Mouse (Mus musculus): Measurements from ENCODE around the gene Art2b. TPM values are rescaled to one million over a fixed set of nuclear protein-coding genes. Genes with fewer than 3 reads are reported as not detected.
"Not testable (repeated sequence)": the region's sequence is repeated elsewhere in the genome, so short reads cannot be mapped to it uniquely, and the experiment has no call there.

The Art2b gene
- polyA plus RNA-seq, 1 experiment from 2014 or later = not detected

DNA sequence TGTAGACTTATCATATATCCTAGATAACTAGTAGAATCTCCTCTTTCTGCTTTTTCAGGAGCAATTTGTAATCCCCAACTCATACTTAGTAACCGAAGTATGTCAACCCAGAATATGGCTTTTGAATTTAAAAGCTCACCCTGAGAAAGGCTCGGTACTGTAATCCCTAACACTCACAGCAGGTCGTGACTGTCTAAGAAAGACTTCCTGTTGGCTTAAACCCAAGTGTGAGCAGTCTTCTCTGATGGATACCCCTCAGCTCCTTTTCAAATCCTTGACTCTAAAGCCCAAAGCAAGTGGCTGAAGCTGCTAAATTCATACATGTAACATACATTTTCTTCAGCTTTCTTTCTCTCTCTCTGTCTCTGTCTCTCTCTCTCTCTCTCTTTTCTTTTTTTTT, 11.0 kb downstream of the Art2b start:
- no peak overlapping the region for H3K4me3 ChIP-seq (replicated peaks; ENCODE audit: low read depth, low read length)
- H3K36me3 ChIP-seq (ENCODE audit: insufficient read depth, low read length) = no peaks in the 10 kb centered on the region
- H3K9me3 ChIP-seq (replicated peaks; ENCODE audit: low read length) = no peaks in the 10 kb centered on the region
- H3K4me1 ChIP-seq (replicated peaks; ENCODE audit: insufficient read depth, low read length) = no peaks in the 10 kb centered on the region
- DNase-seq (ENCODE audit: low spot score) = no peak
- H3K27ac ChIP-seq = no peak overlapping the region
- H3K4me2 ChIP-seq (ENCODE audit: low read length) = no peak overlapping the region
- WGBS = 50% methylated on average over 3 of the region's 3 CpGs
- no peaks in the 10 kb centered on the region for H3K27me3 ChIP-seq (ENCODE audit: insufficient read depth, low read length)
- H3K9ac ChIP-seq (ENCODE audit: low read depth, low read length) = no peak overlapping the region
- TF ChIP-seq CTCF (IDR thresholded peaks at IDR 0.05; ENCODE audit: low read depth) = no peak
- ATAC-seq (replicated peaks; ENCODE audit: low FRiP score, low read depth) = no peak

DNA sequence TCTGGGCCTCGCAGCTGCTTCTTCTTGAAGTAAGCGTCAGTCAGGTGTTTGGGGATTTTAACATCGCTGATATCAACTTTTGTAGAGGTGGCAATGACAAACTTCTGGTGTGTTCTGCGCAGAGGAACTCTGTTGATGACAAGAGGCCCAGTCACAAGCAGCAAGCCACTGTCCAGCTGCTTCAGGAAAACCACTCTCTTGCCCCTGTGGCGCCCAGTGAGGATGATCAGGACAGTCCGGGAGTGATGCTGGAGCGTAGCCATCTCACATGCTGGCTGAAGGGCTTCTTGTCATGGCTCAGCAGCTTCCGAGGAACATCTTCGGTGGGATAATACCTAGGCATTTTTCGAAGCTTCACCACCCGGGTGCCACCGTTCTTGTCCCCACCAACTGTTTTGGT, 11.8 kb downstream of the Art2b start:
- H3K9me3 ChIP-seq (replicated peaks; ENCODE audit: low read length); H3K4me3 ChIP-seq (replicated peaks; ENCODE audit: low read depth, low read length); H3K27ac ChIP-seq; H3K4me1 ChIP-seq (replicated peaks; ENCODE audit: insufficient read depth, low read length); H3K4me2 ChIP-seq (ENCODE audit: low read length); ATAC-seq (replicated peaks; ENCODE audit: low FRiP score, low read depth); DNase-seq (ENCODE audit: low spot score); H3K36me3 ChIP-seq (ENCODE audit: insufficient read depth, low read length); H3K27me3 ChIP-seq (ENCODE audit: insufficient read depth, low read length); H3K9ac ChIP-seq (ENCODE audit: low read depth, low read length): not testable (repeated sequence)
- WGBS = 87% methylated on average over 10 of the region's 12 CpGs

DNA sequence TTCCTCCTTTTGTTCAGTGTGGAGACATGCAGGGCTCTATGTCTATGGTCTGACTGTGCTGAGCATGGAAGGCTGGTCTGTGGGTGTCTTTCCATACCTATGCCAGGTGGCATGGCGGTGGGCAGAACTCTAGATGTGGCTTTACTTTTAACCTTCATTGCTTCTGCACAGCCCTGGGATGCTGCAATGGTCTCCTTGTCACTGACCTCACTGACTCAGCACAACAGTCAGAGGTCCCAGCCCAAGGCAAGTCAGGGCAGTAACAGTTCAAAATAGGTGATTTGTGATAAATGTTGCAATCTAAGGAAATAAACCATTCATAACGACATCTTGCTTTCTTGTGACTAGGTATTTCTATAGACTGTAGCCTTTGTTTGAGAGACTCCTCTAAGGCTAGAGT, 21.3 kb downstream of the Art2b start:
- ATAC-seq (replicated peaks; ENCODE audit: low FRiP score, low read depth) = no peak
- TF ChIP-seq CTCF (IDR thresholded peaks at IDR 0.05; ENCODE audit: low read depth) = no peak
- H3K36me3 ChIP-seq (ENCODE audit: insufficient read depth, low read length) = no peaks in the 10 kb centered on the region
- H3K9me3 ChIP-seq (replicated peaks; ENCODE audit: low read length) = no peaks in the 10 kb centered on the region
- H3K4me2 ChIP-seq (ENCODE audit: low read length) = no peak overlapping the region
- no peaks in the 10 kb centered on the region for H3K27me3 ChIP-seq (ENCODE audit: insufficient read depth, low read length)
- no peaks in the 10 kb centered on the region for H3K4me1 ChIP-seq (replicated peaks; ENCODE audit: insufficient read depth, low read length)
- 93% methylated on average over 2 of the region's 2 CpGs for WGBS
- H3K27ac ChIP-seq = no peak overlapping the region
- no peak overlapping the region for H3K9ac ChIP-seq (ENCODE audit: low read depth, low read length)
- DNase-seq (ENCODE audit: low spot score) = no peak
- H3K4me3 ChIP-seq (replicated peaks; ENCODE audit: low read depth, low read length) = no peak overlapping the region

DNA sequence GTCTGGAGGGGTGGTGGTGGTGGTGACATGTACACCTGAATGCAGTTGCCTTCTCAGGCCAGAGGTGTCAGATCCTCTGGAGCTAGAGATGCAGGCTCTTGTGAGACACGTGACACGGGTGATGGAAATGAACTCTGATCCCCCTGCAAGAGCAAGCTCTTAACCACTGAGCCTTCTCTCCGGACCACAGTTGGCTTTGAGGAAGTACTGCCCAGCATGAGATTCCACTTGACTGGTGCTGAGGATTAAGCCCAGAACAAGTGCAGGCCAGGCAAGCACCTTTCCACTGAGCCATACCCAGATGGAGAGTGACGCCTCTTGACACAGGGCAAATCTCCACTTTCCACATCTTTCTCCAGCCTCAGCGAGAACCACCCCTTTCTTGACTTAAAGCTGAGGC, 26.0 kb downstream of the Art2b start:
- H3K4me1 ChIP-seq (replicated peaks; ENCODE audit: insufficient read depth, low read length); H3K36me3 ChIP-seq (ENCODE audit: insufficient read depth, low read length); H3K27ac ChIP-seq; H3K4me3 ChIP-seq (replicated peaks; ENCODE audit: low read depth, low read length); H3K9ac ChIP-seq (ENCODE audit: low read depth, low read length); H3K9me3 ChIP-seq (replicated peaks; ENCODE audit: low read length); ATAC-seq (replicated peaks; ENCODE audit: low FRiP score, low read depth); H3K4me2 ChIP-seq (ENCODE audit: low read length); H3K27me3 ChIP-seq (ENCODE audit: insufficient read depth, low read length); DNase-seq (ENCODE audit: low spot score): not testable (repeated sequence)
- 61% methylated on average over 5 of the region's 5 CpGs for WGBS

DNA sequence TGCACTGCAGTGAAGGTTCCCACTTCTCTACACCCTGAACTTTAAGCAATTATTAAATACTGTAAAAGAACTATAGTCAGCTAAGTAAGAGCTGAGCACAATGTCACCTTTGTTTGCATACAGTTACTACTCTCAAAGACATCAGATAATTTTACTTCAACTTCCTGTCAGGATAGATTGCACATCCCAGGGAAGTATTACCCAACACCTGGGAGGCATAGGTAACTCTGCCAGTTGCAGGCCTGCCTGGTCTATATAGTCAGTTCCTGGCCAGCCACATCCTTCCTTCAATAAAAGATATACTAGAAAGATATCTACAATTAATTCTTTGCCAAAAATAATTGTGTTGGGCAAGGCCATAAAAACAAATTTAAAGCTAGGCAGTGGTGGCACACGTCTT, 28.0 kb downstream of the Art2b start:
- DNase-seq (ENCODE audit: low spot score) (no peak), ATAC-seq (replicated peaks; ENCODE audit: low FRiP score, low read depth) (no peak)
- 69% methylated on average over 1 of the region's 1 CpGs for WGBS
- Histone ChIP-seq H3K4me2 (ENCODE audit: low read length) (no peak overlapping the region), H3K4me3 (replicated peaks; ENCODE audit: low read depth, low read length) (no peak overlapping the region), H3K4me1 (replicated peaks; ENCODE audit: insufficient read depth, low read length) (no peaks in the 10 kb centered on the region), H3K27ac (no peak overlapping the region), H3K27me3 (ENCODE audit: insufficient read depth, low read length) (no peaks in the 10 kb centered on the region), H3K36me3 (ENCODE audit: insufficient read depth, low read length) (no peaks in the 10 kb centered on the region), H3K9ac (ENCODE audit: low read depth, low read length) (no peak overlapping the region), H3K9me3 (replicated peaks; ENCODE audit: low read length) (no peaks in the 10 kb centered on the region)
- no peak for TF ChIP-seq CTCF (IDR thresholded peaks at IDR 0.05; ENCODE audit: low read depth)

DNA sequence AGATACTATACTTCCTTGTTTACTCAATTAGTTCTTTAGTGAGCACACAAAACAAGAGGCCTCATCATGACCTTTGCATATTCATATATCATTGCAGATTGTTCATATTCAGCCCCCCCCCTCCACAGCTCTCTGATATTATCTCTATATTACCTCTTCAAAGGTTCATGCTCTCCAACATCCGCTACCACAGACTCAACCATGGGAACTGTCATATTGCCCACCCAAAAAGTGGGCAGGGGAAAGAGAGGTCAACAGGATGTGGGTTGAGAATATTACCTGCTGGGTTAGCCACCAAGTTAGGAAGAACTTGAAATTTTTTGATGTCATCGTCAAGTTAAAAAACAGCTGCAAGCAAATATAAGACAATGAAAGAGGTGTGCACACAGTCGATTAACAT, 29.9 kb downstream of the Art2b start:
- not testable (repeated sequence) for H3K9me3 ChIP-seq (replicated peaks; ENCODE audit: low read length); H3K4me2 ChIP-seq (ENCODE audit: low read length); H3K4me3 ChIP-seq (replicated peaks; ENCODE audit: low read depth, low read length); ATAC-seq (replicated peaks; ENCODE audit: low FRiP score, low read depth); H3K27me3 ChIP-seq (ENCODE audit: insufficient read depth, low read length); H3K9ac ChIP-seq (ENCODE audit: low read depth, low read length); H3K4me1 ChIP-seq (replicated peaks; ENCODE audit: insufficient read depth, low read length); H3K27ac ChIP-seq; H3K36me3 ChIP-seq (ENCODE audit: insufficient read depth, low read length); DNase-seq (ENCODE audit: low spot score)
- 97% methylated on average over 3 of the region's 3 CpGs for WGBS

DNA sequence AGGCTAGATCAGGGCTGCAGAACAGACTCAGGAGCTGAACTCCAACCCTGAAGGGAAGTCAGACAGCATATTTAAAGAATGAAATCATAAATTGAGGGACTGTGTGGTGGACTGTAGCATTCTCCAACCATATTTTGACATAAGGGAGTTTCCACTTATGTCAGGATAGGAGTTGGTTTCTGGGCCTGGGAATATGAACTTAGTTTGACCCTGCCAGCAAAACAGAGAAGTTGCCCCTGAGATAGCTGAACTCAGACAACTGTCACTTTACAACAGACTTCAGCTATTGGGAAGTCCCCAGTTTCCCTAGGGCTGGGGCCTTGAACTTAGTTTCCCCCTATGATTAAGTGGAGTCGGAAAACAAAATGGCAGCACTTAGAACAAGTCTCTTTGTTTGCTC, 33.9 kb downstream of the Art2b start:
- Histone ChIP-seq H3K9ac (ENCODE audit: low read depth, low read length) (no peak overlapping the region), H3K4me3 (replicated peaks; ENCODE audit: low read depth, low read length) (no peak overlapping the region), H3K27ac (no peak overlapping the region), H3K4me2 (ENCODE audit: low read length) (no peak overlapping the region), H3K27me3 (ENCODE audit: insufficient read depth, low read length) (no peaks in the 10 kb centered on the region), H3K36me3 (ENCODE audit: insufficient read depth, low read length) (no peaks in the 10 kb centered on the region), H3K4me1 (replicated peaks; ENCODE audit: insufficient read depth, low read length) (no peaks in the 10 kb centered on the region), H3K9me3 (replicated peaks; ENCODE audit: low read length) (no peaks in the 10 kb centered on the region)
- ATAC-seq (replicated peaks; ENCODE audit: low FRiP score, low read depth) (no peak), DNase-seq (ENCODE audit: low spot score) (no peak)
- TF ChIP-seq CTCF (IDR thresholded peaks at IDR 0.05; ENCODE audit: low read depth) = no peak
- 91% methylated on average over 1 of the region's 1 CpGs for WGBS

Measured in kidney, postnatal 0 days (tissue).